Mouse (Mus musculus): ENCODE data around the gene Uchl1. TPM values are rescaled to one million over a fixed set of nuclear protein-coding genes. Genes with fewer than 3 reads are reported as not detected.

Uchl1 gene
- polyA plus RNA-seq, 1 experiment from 2014 or later, result 115 TPM

DNA sequence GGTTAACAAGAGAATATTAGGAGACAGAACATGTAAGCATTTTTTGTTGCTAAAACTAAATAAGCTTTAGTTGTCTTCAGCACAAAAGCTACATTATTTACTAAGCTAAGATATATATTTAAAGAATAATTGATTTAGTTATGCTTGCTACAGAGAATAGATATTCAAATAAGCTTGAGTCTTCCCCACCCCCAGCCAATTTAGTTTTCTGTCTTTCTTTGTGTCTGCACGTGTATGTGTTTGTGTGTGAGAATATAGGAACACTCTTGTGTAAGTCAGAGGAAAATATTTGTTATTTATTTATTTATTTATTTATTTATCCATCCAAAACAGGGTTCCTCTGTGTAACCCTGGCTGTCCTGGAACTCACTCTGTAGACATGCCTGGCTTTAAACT, 55.4 kb downstream of the Uchl1 start:
- Histone ChIP-seq H3K27me3 (replicated peaks; ENCODE audit: control insufficient read depth, insufficient read depth, low read length) (no peaks in the 10 kb centered on the region), H3K9me3 (ENCODE audit: control insufficient read depth, low read length) (no peaks in the 10 kb centered on the region), H3K4me2 (ENCODE audit: low read length) (no peak overlapping the region), H3K36me3 (ENCODE audit: control insufficient read depth, insufficient read depth, low read length) (no peaks in the 10 kb centered on the region), H3K27ac (ENCODE audit: low read depth) (no peak overlapping the region), H3K4me3 (ENCODE audit: low read depth, low read length) (no peak overlapping the region), H3K9ac (ENCODE audit: low read length) (no peak overlapping the region), H3K4me1 (replicated peaks; ENCODE audit: control insufficient read depth, insufficient read depth, low read length) (no peaks in the 10 kb centered on the region; the same call in 1 of the 2 replicates)
- ATAC-seq (replicated peaks; ENCODE audit: low FRiP score, low TSS enrichment, low read depth) (no peak), DNase-seq (ENCODE audit: low spot score) (no peak)
- WGBS, result 89% methylated on average over 1 of the region's 1 CpGs

DNA sequence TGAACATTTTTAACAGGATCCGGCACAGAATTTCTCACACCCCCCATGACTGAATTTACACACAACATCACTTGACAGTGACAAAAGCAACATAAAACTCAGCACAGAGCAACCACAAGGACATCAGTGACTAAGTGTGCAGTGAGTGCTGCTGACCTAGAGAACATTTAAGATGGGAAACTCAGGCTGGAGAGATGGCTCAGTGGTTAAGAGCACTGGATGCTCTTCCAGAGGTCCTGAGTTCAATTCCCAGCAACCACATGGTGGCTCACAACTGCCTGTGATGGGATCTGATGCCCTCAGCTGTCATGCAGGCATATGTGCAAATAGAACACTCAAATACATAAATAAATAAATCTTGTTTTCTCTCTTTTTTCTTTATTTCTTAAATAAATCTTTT, 57.7 kb downstream of the Uchl1 start:
- no peaks in the 10 kb centered on the region for H3K27me3 ChIP-seq (replicated peaks; ENCODE audit: control insufficient read depth, insufficient read depth, low read length)
- H3K4me2 ChIP-seq (ENCODE audit: low read length), result no peak overlapping the region
- H3K9me3 ChIP-seq (ENCODE audit: control insufficient read depth, low read length), result no peaks in the 10 kb centered on the region
- H3K4me3 ChIP-seq (ENCODE audit: low read depth, low read length), result no peak overlapping the region
- DNase-seq (ENCODE audit: low spot score), result no peak
- no peaks in the 10 kb centered on the region; the same call in 1 of the 2 replicates for H3K4me1 ChIP-seq (replicated peaks; ENCODE audit: control insufficient read depth, insufficient read depth, low read length)
- H3K27ac ChIP-seq (ENCODE audit: low read depth), result no peak overlapping the region
- no peak for ATAC-seq (replicated peaks; ENCODE audit: low FRiP score, low TSS enrichment, low read depth)
- no peak overlapping the region for H3K9ac ChIP-seq (ENCODE audit: low read length)
- WGBS, result 95% methylated on average over 1 of the region's 1 CpGs
- no peaks in the 10 kb centered on the region for H3K36me3 ChIP-seq (ENCODE audit: control insufficient read depth, insufficient read depth, low read length)

Other genes with a start within 250 kb of the Uchl1 start
- 35.8 and 39.3 TPM in 2 replicates for gene Apbb2, start 57.3 kb upstream of the Uchl1 start, polyA plus RNA-seq (2014; fragmentation: Nextera tagmentation; extraction: Ambion mirVana)
- gene Limch1, start 69.7 kb downstream of the Uchl1 start, polyA plus RNA-seq (2014; fragmentation: Nextera tagmentation; extraction: Ambion mirVana), result 16.1 and 18.3 TPM in 2 replicates

All from intestine, embryonic 14.5 days (tissue).